Mouse (Mus musculus) embryonic stem cell, embryonic (primary cell): ENCODE measurements at regions not wholly inside any gene's neighbourhood (a gene's known extent, or its start where the extent isn't known, plus 50 kb on each side); places are given as distances from the start of the nearest gene placed in this dataset.

Experiments used
- CTCF ChIA-PET, 4 experiments: fragments of 300-600 bp in 2 of 4; fragments of 350-600 bp in 2 of 4; sonication (Branson Sonifier 250); formaldehyde crosslinking; loops; one replicate each; lab custom pipeline; 2022; ENCODE audit warnings: inconsistent platforms in 2 of 4; lab: Charles Lee
- POLR2A ChIA-PET, 4 experiments: fragments of 300-600 bp in 2 of 4; fragments of 350-600 bp in 2 of 4; sonication (Branson Sonifier 250); formaldehyde crosslinking; loops; one replicate each; lab custom pipeline; 2022; ENCODE audit warnings: antibody characterized with exemption in 4 of 4, inconsistent platforms in 1 of 4; lab: Charles Lee

DNA sequence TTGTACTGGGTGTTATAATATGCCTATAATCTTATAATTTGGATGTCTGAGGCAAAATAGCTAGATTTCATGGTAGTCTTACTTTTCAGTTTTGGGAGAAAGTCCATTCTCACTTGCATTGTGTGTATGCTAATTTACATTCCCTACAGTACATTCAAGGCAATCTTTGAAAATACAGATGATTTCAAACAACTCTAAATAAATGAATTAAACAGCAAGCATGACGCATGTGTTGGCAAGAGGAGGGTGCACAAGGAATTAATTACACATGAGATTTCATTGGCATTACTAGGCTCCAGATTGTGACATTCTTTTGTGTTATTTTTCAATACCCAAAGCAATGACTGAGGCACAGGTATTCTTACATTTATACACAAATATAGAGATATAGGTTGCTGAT lies 495.2 kb upstream of the Cypt12 start:
- ChIA-PET CTCF (no interaction called here), POLR2A (no interaction called here)

- ChIA-PET POLR2A (no interaction called here), CTCF (no interaction called here)
Measured at GRCm38 (mm10) chr3:17460545-17460944, 487.7 kb upstream of the Cypt12 start.

GRCm38 (mm10) chr3:17461365-17461764 lies 486.8 kb upstream of the Cypt12 start:
- ChIA-PET CTCF (no interaction called here), POLR2A (no interaction called here)

DNA sequence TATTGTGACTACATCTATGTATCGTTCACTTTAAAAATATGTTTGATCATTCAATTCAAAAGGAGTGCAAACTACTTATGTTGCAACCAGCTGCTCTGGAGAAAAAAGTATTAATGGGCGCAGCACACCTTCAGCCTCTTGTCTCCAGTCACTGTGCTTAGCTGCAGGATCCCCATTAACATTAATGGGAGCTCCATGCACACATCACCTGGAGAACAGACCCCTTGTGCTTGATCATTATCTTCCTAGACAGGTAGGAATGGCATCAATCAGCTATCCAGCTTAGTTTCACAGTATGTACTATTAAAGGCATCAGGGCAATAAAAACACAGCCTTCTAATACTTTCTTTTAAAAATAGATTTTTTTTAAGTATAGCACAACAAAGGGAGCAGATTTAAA lies 474.4 kb upstream of the Cypt12 start:
- ChIA-PET POLR2A (no interaction called here), CTCF (no interaction called here)

DNA sequence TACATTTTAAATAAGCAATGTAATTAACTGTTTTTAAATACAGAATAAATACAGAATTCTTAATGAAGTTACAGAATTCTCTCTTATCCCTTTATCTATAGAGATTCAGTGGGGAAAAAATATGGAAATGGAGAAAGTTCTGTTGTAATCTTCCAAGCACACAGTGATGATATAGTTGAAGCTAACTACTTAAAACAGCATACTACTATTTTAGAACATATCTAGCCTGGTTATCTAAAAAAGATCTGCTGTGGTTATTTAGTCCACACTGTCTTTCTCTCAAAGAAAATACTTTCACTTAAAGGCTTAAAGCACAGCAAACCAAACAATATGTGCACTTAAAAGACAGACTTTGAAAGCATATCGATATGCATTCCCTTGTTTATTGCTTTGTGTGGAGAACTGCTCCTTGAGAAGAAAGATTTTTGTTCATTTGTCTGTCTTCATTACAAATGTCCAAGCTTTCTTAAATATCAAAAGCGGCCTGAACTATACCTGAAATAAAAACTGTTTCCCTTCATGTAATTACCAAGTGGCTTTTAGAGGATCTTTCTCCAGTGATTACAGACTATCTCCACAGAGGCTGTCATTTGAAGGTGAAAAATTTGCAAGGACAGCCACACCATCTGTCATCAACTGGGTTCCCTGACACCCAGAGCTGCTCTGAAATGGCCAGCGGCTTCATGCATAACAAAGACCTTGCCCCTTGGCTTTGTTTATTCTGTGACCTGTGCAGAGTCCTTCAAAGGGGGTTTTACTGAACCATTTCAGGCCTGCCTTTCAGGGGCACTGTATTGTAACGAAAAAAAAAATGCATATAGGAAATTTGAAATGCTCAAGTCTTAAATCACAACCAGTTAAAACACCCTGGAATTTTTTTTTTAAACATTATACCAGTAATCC lies 458.7 kb upstream of the Cypt12 start:
- CTCF ChIA-PET, result no interaction called here
- POLR2A ChIA-PET, result no interaction called here

- ChIA-PET CTCF (no interaction called here), POLR2A (no interaction called here)
Measured at GRCm38 (mm10) chr3:17490632-17491031, 457.6 kb upstream of the Cypt12 start.

DNA sequence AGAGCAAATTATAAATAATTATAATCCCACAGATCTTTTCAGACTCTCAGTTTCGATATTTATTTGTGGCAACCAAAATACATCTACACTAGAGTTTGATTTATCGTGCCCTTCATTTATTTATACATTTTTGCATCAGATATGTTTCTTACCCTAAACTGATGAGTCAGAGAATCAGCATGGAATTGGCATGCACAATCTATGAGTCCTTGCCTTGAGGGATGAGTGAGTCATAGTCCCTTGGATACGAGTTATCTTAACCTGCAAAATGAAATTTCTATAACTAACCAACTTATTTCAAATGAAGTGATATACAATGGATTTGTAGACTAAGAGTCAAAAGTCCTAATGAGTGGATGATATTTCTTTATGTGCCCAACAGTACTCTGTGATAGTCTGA lies 449.9 kb upstream of the Cypt12 start:
- ChIA-PET CTCF (no interaction called here), POLR2A (no interaction called here)

DNA sequence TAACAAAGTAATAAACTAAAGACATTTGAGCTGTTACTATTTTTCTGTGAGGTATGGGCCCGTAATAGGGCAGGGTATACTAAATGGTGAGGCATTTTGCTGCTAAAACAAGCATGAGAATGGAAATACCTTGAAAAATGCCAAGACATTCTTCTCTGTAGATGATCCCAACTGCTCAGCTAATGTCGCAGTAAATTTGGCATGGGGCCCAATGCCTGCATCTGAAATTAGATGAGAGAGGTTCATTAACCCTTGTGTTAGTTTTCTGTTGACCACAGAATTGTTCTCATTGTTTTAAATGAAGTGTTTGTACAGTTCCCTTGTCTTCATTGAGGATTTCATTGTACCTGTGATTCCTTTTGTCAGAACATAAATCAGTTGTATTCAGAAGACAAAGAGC lies 446.7 kb upstream of the Cypt12 start:
- ChIA-PET POLR2A (no interaction called here), CTCF (interaction anchor here in 1 of 4 experiments (0.6 kb wide), 1 partner anchor 1132 kb away, joined by 3 read pairs; no protein-coding TSS in a partner anchor)

GRCm38 (mm10) chr3:17541346-17541745 lies 406.9 kb upstream of the Cypt12 start:
- POLR2A ChIA-PET, result no interaction called here
- CTCF ChIA-PET, result no interaction called here

DNA sequence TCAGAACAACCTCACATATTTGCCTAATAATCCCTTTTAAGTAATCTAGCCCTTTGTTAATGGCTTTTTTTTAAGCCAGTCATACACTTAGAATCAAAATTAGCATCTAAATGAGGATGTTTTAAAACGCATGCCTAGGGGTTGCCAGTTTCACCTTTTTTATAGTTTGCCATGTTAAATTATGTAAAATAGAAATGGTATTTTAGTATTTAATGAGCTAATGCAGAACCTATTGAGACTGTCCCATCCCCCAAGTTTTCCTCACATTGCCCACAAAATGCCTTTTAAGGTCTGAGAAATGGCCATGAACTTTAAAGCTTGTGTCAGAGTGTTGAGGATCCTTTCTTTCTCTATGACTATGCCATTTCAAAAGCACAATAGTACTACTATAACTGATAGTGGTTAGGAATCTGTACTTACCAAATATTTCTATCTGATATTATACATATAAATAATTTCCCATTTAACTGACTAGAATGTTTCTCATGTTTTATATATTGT lies 400.6 kb upstream of the Cypt12 start:
- ChIA-PET POLR2A (no interaction called here), CTCF (no interaction called here)

GRCm38 (mm10) chr3:17582487-17582886 lies 365.7 kb upstream of the Cypt12 start:
- ChIA-PET CTCF (no interaction called here), POLR2A (no interaction called here)

DNA sequence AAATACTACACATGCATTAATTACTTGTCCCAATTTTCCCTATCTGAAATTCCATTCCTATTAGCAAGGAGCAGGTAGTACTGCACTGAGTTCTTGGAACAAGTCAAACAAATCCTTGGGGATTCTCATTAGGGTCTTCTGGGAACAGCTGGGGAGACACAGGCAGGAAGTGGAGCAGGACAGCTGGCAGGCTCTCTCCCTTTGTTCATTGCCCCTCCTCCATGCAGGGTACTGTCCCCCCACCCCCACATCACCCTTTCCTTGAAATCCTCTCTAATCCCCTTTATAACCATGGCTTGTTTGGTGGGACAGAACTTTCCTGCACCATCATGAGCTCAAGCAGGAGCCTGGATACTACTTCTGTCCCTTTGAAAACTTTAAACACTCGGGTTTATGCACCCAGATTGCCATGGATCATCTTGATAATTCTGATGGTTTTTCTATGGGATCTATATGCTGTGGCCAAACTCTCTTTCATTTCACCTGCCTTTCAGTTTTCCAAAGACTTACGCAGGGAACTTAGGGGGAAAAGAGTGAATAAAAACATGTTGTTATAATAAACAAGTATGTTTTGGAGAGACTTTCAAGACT lies 358.2 kb upstream of the Cypt12 start:
- ChIA-PET CTCF (no interaction called here), POLR2A (interaction anchor here in 1 of 4 experiments (0.5 kb wide), 1 partner anchor 222 kb away, joined by 3 read pairs; no protein-coding TSS in a partner anchor)

GRCm38 (mm10) chr3:17592463-17592862 lies 355.7 kb upstream of the Cypt12 start:
- ChIA-PET CTCF (no interaction called here), POLR2A (no interaction called here)

DNA sequence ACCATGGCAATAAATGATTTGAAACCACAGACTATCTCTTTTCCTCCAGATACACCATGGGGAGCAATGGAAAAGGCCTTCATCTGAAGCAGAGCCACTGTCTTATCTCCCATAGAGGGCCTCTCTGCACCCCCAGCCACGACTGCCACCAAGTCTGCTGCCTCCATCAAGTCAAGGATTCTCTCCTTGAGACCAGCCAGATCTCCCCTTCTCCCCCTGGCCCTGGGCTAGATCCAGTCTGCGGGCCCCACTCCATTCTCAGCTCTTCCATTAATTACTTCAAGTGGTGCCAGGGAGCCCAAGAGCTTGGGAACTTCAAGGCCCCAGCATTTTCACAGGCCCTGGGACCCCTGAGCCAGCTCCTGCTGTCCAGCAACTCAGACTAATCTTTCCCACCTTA lies 351.8 kb upstream of the Cypt12 start:
- CTCF ChIA-PET, result no interaction called here

DNA sequence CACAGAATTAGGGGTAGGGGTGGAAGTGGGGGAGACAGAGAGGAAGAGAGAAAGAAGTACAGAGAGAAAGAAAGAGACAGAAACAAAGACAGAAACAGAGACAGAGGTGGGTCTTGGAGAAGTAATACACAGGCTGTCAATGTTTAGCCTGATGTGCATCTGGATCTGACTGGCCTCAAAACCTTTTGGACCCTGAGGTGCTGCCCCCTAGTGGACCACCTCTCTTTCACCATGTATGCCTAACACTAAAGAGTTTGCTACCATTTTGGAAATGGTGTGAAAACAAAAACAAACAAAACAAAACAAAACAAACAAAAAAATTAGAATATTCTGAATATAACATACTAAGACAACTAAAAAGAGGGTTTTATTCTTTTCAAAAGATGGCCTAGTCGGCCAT lies 334.7 kb upstream of the Cypt12 start:
- ChIA-PET POLR2A (no interaction called here), CTCF (no interaction called here)

More for the DNA sequence above, 351.8 kb upstream of the Cypt12 start:
- POLR2A ChIA-PET, result no interaction called here

DNA sequence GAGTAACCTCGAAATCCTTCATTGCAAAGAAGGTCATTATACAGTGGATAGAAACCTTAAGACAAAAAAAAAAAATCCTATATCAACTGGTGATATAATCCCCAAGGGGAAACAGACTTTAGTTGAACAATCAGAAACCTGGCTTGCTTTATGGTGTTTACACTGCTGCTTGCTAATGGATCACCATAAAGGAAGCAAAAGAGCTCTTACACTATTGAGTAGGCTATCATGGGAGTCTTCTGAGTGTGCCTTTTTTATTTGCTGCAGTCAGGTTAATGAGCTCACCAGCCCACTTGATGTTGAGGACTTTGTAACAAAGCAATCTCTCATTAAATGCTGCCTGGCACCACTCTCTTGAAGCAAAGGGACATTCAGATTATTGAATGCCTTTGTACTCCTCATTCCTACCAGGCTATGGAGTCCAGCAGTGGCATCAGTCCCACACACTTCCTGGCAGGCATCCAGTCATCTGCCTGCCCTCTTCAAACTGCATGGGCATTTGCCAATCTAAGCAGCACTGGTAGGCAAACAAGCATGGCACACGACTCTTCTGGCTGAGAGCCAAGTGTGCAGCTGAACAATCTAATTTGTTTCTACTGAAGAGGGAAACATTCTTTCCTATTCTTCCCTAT lies 331.7 kb upstream of the Cypt12 start:
- CTCF ChIA-PET, result no interaction called here
- POLR2A ChIA-PET, result no interaction called here

- CTCF ChIA-PET, result no interaction called here
- POLR2A ChIA-PET, result no interaction called here
Measured at GRCm38 (mm10) chr3:17619489-17619888, 328.7 kb upstream of the Cypt12 start.

GRCm38 (mm10) chr3:17619890-17620289 lies 328.3 kb upstream of the Cypt12 start:
- ChIA-PET POLR2A (no interaction called here), CTCF (no interaction called here)

DNA sequence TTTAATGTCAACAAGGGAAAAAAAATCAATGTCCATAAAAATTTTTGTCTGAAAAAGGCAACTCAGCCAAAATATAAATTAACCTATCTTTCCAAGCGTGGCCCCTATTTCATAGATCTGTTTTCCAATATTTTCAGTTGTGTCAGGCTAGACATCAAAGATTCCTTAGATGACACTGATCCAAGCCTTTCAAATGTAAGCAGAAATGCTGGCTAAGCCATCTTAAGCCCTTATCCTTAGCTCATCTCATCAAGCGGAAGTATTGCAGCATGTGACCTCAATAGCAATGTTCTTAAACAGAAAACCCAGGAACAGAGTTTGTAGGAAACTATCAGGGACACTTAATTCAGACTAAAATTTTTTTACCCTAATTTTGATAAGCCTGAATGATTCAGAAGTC lies 327.8 kb upstream of the Cypt12 start:
- POLR2A ChIA-PET, result no interaction called here
- CTCF ChIA-PET, result no interaction called here

DNA sequence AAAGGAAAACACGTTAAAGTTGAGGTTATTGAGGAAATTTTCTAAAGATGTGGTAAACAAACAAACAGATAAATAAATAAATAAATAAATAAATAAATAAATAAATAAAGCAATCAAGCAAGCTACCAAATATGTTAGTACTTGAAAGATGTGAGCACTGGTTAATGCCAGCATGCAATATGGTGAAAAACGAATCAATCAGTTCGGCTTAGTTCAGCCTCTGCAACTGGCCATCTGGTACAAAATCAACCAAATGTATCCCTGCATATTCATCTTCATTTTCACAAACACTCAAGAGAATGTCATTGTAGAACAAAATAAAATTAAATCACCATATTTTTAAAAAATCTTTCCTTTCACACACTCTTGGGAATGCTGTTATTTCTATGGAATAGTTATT lies 315.7 kb upstream of the Cypt12 start:
- POLR2A ChIA-PET, result no interaction called here
- CTCF ChIA-PET, result no interaction called here
